Mouse (Mus musculus): ENCODE data around the gene Pagr1b. TPM values are rescaled to one million over a fixed set of nuclear protein-coding genes. Genes with fewer than 3 reads are reported as not detected.

The Pagr1b gene
- polyA plus RNA-seq, 1 experiment from 2014 or later = 0.45 TPM

- DNase-seq (ENCODE audit: low spot score) (peak; percentile 51), ATAC-seq (replicated peaks; ENCODE audit: low FRiP score, low TSS enrichment, low read depth) (no peak)
- Histone ChIP-seq H3K9me3 (ENCODE audit: control insufficient read depth, low read length) (no peaks in the 10 kb centered on the region), H3K27ac (ENCODE audit: low read depth) (peak overlapping the region; percentile 76), H3K4me2 (ENCODE audit: low read length) (peak overlapping the region; percentile 82), H3K27me3 (replicated peaks; ENCODE audit: control insufficient read depth, insufficient read depth, low read length) (no peaks in the 10 kb centered on the region), H3K36me3 (ENCODE audit: control insufficient read depth, insufficient read depth, low read length) (peaks cover 27% of the 10 kb centered on the region), H3K4me3 (ENCODE audit: low read depth, low read length) (peak overlapping the region; percentile 52), H3K9ac (ENCODE audit: low read length) (peak overlapping the region; percentile 59; the same call in 1 of the 2 replicates), H3K4me1 (replicated peaks; ENCODE audit: control insufficient read depth, insufficient read depth, low read length) (peaks cover 52% of the 10 kb centered on the region)
- 36% methylated on average over 5 of the region's 5 CpGs for WGBS
Observed at GRCm38 (mm10) chr7:127021563-127022527, 5.6 kb upstream of the Pagr1b start.

- Histone ChIP-seq H3K9me3 (ENCODE audit: control insufficient read depth, low read length) (no peaks in the 10 kb centered on the region), H3K27ac (ENCODE audit: low read depth) (peak within 1 kb of the TSS; percentile 76), H3K4me2 (ENCODE audit: low read length) (peak within 1 kb of the TSS; percentile 82), H3K27me3 (replicated peaks; ENCODE audit: control insufficient read depth, insufficient read depth, low read length) (no peaks in the 10 kb centered on the region), H3K36me3 (ENCODE audit: control insufficient read depth, insufficient read depth, low read length) (peaks cover 27% of the 10 kb centered on the region), H3K9ac (ENCODE audit: low read length) (peak within 1 kb of the TSS; percentile 59), H3K4me3 (ENCODE audit: low read depth, low read length) (peak within 1 kb of the TSS; percentile 52), H3K4me1 (replicated peaks; ENCODE audit: control insufficient read depth, insufficient read depth, low read length) (peaks cover 52% of the 10 kb centered on the region)
- DNase-seq (ENCODE audit: low spot score) (peak; percentile 74), ATAC-seq (replicated peaks; ENCODE audit: low FRiP score, low TSS enrichment, low read depth) (peak; percentile 25; the same call in 1 of the 2 replicates)
- WGBS = 1% methylated on average over 36 of the region's 37 CpGs
Observed at GRCm38 (mm10) chr7:127020901-127021562, 4.7 kb upstream of the Pagr1b start, which contains the start of the genes Gm42742 and Prrt2. Gm42742 (minus strand) TSS chr7:127021097. Prrt2 (minus strand) TSS chr7:127021211.

GRCm38 (mm10) chr7:127020491-127020890 lies 4.2 kb upstream of the Pagr1b start:
- Histone ChIP-seq H3K27ac (ENCODE audit: low read depth) (peak overlapping the region; percentile 76; the same call in 1 of the 2 replicates), H3K36me3 (ENCODE audit: control insufficient read depth, insufficient read depth, low read length) (peaks cover 30% of the 10 kb centered on the region), H3K4me2 (ENCODE audit: low read length) (peak overlapping the region; percentile 82), H3K27me3 (replicated peaks; ENCODE audit: control insufficient read depth, insufficient read depth, low read length) (no peaks in the 10 kb centered on the region), H3K4me1 (replicated peaks; ENCODE audit: control insufficient read depth, insufficient read depth, low read length) (peaks cover 56% of the 10 kb centered on the region), H3K9ac (ENCODE audit: low read length) (peak overlapping the region; percentile 59), H3K4me3 (ENCODE audit: low read depth, low read length) (peak overlapping the region; percentile 52), H3K9me3 (ENCODE audit: control insufficient read depth, low read length) (no peaks in the 10 kb centered on the region)
- DNase-seq (ENCODE audit: low spot score) (no peak), ATAC-seq (replicated peaks; ENCODE audit: low FRiP score, low TSS enrichment, low read depth) (no peak)
- WGBS = 36% methylated on average over 5 of the region's 5 CpGs

- DNase-seq (ENCODE audit: low spot score) (peak; percentile 49), ATAC-seq (replicated peaks; ENCODE audit: low FRiP score, low TSS enrichment, low read depth) (no peak)
- H3K4me3 ChIP-seq (ENCODE audit: low read depth, low read length) = peak overlapping the region; percentile 52
- peak overlapping the region; percentile 59 for H3K9ac ChIP-seq (ENCODE audit: low read length)
- H3K4me2 ChIP-seq (ENCODE audit: low read length) = peak overlapping the region; percentile 82
- H3K27me3 ChIP-seq (replicated peaks; ENCODE audit: control insufficient read depth, insufficient read depth, low read length) = no peaks in the 10 kb centered on the region
- WGBS = 63% methylated on average over 3 of the region's 3 CpGs
- H3K9me3 ChIP-seq (ENCODE audit: control insufficient read depth, low read length) = no peaks in the 10 kb centered on the region
- peaks cover 60% of the 10 kb centered on the region for H3K4me1 ChIP-seq (replicated peaks; ENCODE audit: control insufficient read depth, insufficient read depth, low read length)
- peaks cover 34% of the 10 kb centered on the region for H3K36me3 ChIP-seq (ENCODE audit: control insufficient read depth, insufficient read depth, low read length)
- peak overlapping the region; percentile 76; the same call in 1 of the 2 replicates for H3K27ac ChIP-seq (ENCODE audit: low read depth)
Observed at GRCm38 (mm10) chr7:127020031-127020430, 3.7 kb upstream of the Pagr1b start.

GRCm38 (mm10) chr7:127019306-127019960 lies 3.1 kb upstream of the Pagr1b start:
- 75% methylated on average over 14 of the region's 14 CpGs for WGBS
- peaks cover 60% of the 10 kb centered on the region for H3K4me1 ChIP-seq (replicated peaks; ENCODE audit: control insufficient read depth, insufficient read depth, low read length)
- H3K4me2 ChIP-seq (ENCODE audit: low read length) = peak overlapping the region; percentile 82
- 0 out of 2 replicates have a peak overlapping the region, but pooled peaks have one; percentile 6 for H3K4me3 ChIP-seq (ENCODE audit: low read depth, low read length)
- DNase-seq (ENCODE audit: low spot score) = peak; percentile 38
- no peaks in the 10 kb centered on the region for H3K27me3 ChIP-seq (replicated peaks; ENCODE audit: control insufficient read depth, insufficient read depth, low read length)
- H3K27ac ChIP-seq (ENCODE audit: low read depth) = no peak overlapping the region
- H3K36me3 ChIP-seq (ENCODE audit: control insufficient read depth, insufficient read depth, low read length) = peaks cover 35% of the 10 kb centered on the region
- no peaks in the 10 kb centered on the region for H3K9me3 ChIP-seq (ENCODE audit: control insufficient read depth, low read length)
- no peak for ATAC-seq (replicated peaks; ENCODE audit: low FRiP score, low TSS enrichment, low read depth)
- H3K9ac ChIP-seq (ENCODE audit: low read length) = peak overlapping the region; percentile 59; the same call in 1 of the 2 replicates

GRCm38 (mm10) chr7:127018416-127019305 lies 2.4 kb upstream of the Pagr1b start:
- peaks cover 32% of the 10 kb centered on the region for H3K36me3 ChIP-seq (ENCODE audit: control insufficient read depth, insufficient read depth, low read length)
- H3K9me3 ChIP-seq (ENCODE audit: control insufficient read depth, low read length) = no peaks in the 10 kb centered on the region
- WGBS = 61% methylated on average over 15 of the region's 15 CpGs
- H3K27me3 ChIP-seq (replicated peaks; ENCODE audit: control insufficient read depth, insufficient read depth, low read length) = no peaks in the 10 kb centered on the region
- H3K4me1 ChIP-seq (replicated peaks; ENCODE audit: control insufficient read depth, insufficient read depth, low read length) = peaks cover 57% of the 10 kb centered on the region
- H3K9ac ChIP-seq (ENCODE audit: low read length) = no peak overlapping the region
- H3K4me2 ChIP-seq (ENCODE audit: low read length) = 0 out of 2 replicates have a peak overlapping the region, but pooled peaks have one; percentile 16
- H3K4me3 ChIP-seq (ENCODE audit: low read depth, low read length) = 0 out of 2 replicates have a peak overlapping the region, but pooled peaks have one; percentile 6
- ATAC-seq (replicated peaks; ENCODE audit: low FRiP score, low TSS enrichment, low read depth) = no peak
- peak; percentile 45 for DNase-seq (ENCODE audit: low spot score)
- H3K27ac ChIP-seq (ENCODE audit: low read depth) = no peak overlapping the region; the same call in 1 of the 2 replicates

- Histone ChIP-seq H3K4me2 (ENCODE audit: low read length) (peak overlapping the region; percentile 88), H3K9me3 (ENCODE audit: control insufficient read depth, low read length) (no peaks in the 10 kb centered on the region), H3K36me3 (ENCODE audit: control insufficient read depth, insufficient read depth, low read length) (peaks cover 32% of the 10 kb centered on the region), H3K4me3 (ENCODE audit: low read depth, low read length) (no peak overlapping the region), H3K9ac (ENCODE audit: low read length) (no peak overlapping the region), H3K4me1 (replicated peaks; ENCODE audit: control insufficient read depth, insufficient read depth, low read length) (peaks cover 50% of the 10 kb centered on the region), H3K27me3 (replicated peaks; ENCODE audit: control insufficient read depth, insufficient read depth, low read length) (no peaks in the 10 kb centered on the region), H3K27ac (ENCODE audit: low read depth) (peak overlapping the region; percentile 65)
- 38% methylated on average over 6 of the region's 6 CpGs for WGBS
- ATAC-seq (replicated peaks; ENCODE audit: low FRiP score, low TSS enrichment, low read depth) = no peak
- DNase-seq (ENCODE audit: low spot score) = no peak
Observed at GRCm38 (mm10) chr7:127017950-127018345, 1.7 kb upstream of the Pagr1b start.
